Mouse (Mus musculus): ENCODE data around the gene Gm33815.
"Not testable (repeated sequence)": the region's sequence is repeated elsewhere in the genome, so short reads cannot be mapped to it uniquely, and the experiment has no call there.

Gene Gm33815

GRCm38 (mm10) chrY:69320832-69321231 is at the start of gene Gm33815:
TSS of gene Gm33815 (plus strand) at chrY:69321132.
- DNase-seq = not testable (repeated sequence)
